ENCODE assay signal across 10 mouse cellular contexts in genomic region chr15:5106293-5106692, GRCm38 (mm10). TPM values are rescaled to one million over a fixed set of nuclear protein-coding genes. Genes with fewer than 3 reads are reported as not detected.
DNase-seq lines count a peak whose midpoint lies in the region; ATAC-seq and TF ChIP-seq lines count a peak whose summit lies in the region.
"Had no signal": no experiment of that assay in that cellular context is flagged by ENCODE, and none has a peak within 500 bp of the region (broad histone marks: within the 10 kb centered on the region; RNA-seq: fewer than 3 reads in every experiment).

No protein-coding gene starts in this region.

- no peak overlapping the region for H3ac ChIP-seq in myocyte (ENCODE audit: control insufficient read depth, insufficient read length)

- TF ChIP-seq EP300 in lung, postnatal 0 days (IDR thresholded peaks at IDR 0.05): no peak

- H3K27me3 ChIP-seq in lung, postnatal 0 days (replicated peaks; ENCODE audit: insufficient read depth, low read length): no peaks in the 10 kb centered on the region
- no peaks in the 10 kb centered on the region for H3K27me3 ChIP-seq in forebrain, embryonic 16.5 days (replicated peaks; ENCODE audit: control insufficient read depth, insufficient read depth, low read length)
- H3K27me3 ChIP-seq in myocyte (ENCODE audit: control insufficient read depth, insufficient read depth, insufficient read length): no peaks in the 10 kb centered on the region
- H3K27me3 ChIP-seq: heart, embryonic 15.5 days had no signal

- no peaks in the 10 kb centered on the region for H3K79me2 ChIP-seq in myocyte (ENCODE audit: control insufficient read depth, insufficient read depth)

- TF ChIP-seq CTCF in lung, postnatal 0 days (IDR thresholded peaks at IDR 0.05): peak; percentile 59

- 37% methylated on average over 2 of the region's 2 CpGs for WGBS in lung, postnatal 0 days
- 45% methylated on average over 2 of the region's 2 CpGs for WGBS in forebrain, embryonic 16.5 days

- DNase-seq in frontal cortex, postnatal 36 days (ENCODE audit: low spot score in 2 of 2): no peak
- peak; percentile 37 for DNase-seq in lung, postnatal 0 days (ENCODE audit: low spot score)
- no peak for DNase-seq in lung, postnatal 4 days
- DNase-seq in spleen, postnatal 14 days (ENCODE audit: low spot score in 2 of 2): no peak
- no peak for DNase-seq in cerebellum, adult 9-11 months
- DNase-seq: liver, embryonic 13.5 days had no signal

- no peak overlapping the region for H3K27ac ChIP-seq in lung, postnatal 0 days (ENCODE audit: low read length)
- no peak overlapping the region for H3K27ac ChIP-seq in forebrain, embryonic 16.5 days (ENCODE audit: low read length)
- H3K27ac ChIP-seq: heart, embryonic 15.5 days; liver, embryonic 13.5 days had no signal

- H3K9me3 ChIP-seq in lung, postnatal 0 days (ENCODE audit: low read length): no peaks in the 10 kb centered on the region
- no peaks in the 10 kb centered on the region for H3K9me3 ChIP-seq in forebrain, embryonic 16.5 days (ENCODE audit: control insufficient read depth, low read length)
- H3K9me3 ChIP-seq: heart, embryonic 15.5 days; liver, embryonic 13.5 days had no signal

- H3K36me3 ChIP-seq in lung, postnatal 0 days (ENCODE audit: insufficient read depth, low read length): no peaks in the 10 kb centered on the region
- no peaks in the 10 kb centered on the region for H3K36me3 ChIP-seq in forebrain, embryonic 16.5 days (ENCODE audit: control insufficient read depth, insufficient read depth)
- H3K36me3 ChIP-seq in myocyte (ENCODE audit: control insufficient read depth, insufficient read depth): peaks cover 6% of the 10 kb centered on the region
- H3K36me3 ChIP-seq: liver, embryonic 13.5 days had no signal

- TF ChIP-seq POLR2A in myocyte (IDR thresholded peaks at IDR 0.05; ENCODE audit: insufficient read length, low read depth): no peak

- H3K4me2 ChIP-seq in lung, postnatal 0 days (replicated peaks; ENCODE audit: low read depth, low read length): no peak overlapping the region
- no peak overlapping the region for H3K4me2 ChIP-seq in forebrain, embryonic 16.5 days (ENCODE audit: low read length)
- H3K4me2 ChIP-seq in myocyte (ENCODE audit: low read depth): peak overlapping the region; percentile 56
- H3K4me2 ChIP-seq: heart, embryonic 15.5 days; liver, embryonic 13.5 days had no signal

- H3K9ac ChIP-seq in lung, postnatal 0 days (replicated peaks; ENCODE audit: low read depth): no peak overlapping the region
- H3K9ac ChIP-seq in forebrain, embryonic 16.5 days (replicated peaks; ENCODE audit: low read depth, low read length): no peak overlapping the region
- H3K9ac ChIP-seq: heart, embryonic 15.5 days; liver, embryonic 13.5 days had no signal

- no peak overlapping the region for H3K4me3 ChIP-seq in lung, postnatal 0 days (ENCODE audit: low read depth, low read length)
- no peak overlapping the region for H3K4me3 ChIP-seq in forebrain, embryonic 16.5 days (replicated peaks; ENCODE audit: low read length)
- peak overlapping the region; percentile 29 for H3K4me3 ChIP-seq in myocyte
- H3K4me3 ChIP-seq: heart, embryonic 15.5 days; liver, embryonic 13.5 days had no signal

- ATAC-seq in frontal cortex, adult (ENCODE audit: low TSS enrichment): peak; percentile 50; the same call in 1 of the 2 replicates
- no peak for ATAC-seq in lung, postnatal 0 days
- ATAC-seq in forebrain, embryonic 16.5 days: peak; percentile 43; the same call in 1 of the 2 replicates

- no peaks in the 10 kb centered on the region for H3K4me1 ChIP-seq in lung, postnatal 0 days (ENCODE audit: insufficient read depth, low read depth, low read length)
- H3K4me1 ChIP-seq in forebrain, embryonic 16.5 days (replicated peaks; ENCODE audit: control insufficient read depth, insufficient read depth, low read length): no peaks in the 10 kb centered on the region
- H3K4me1 ChIP-seq: heart, embryonic 15.5 days had no signal

TF ChIP-seq in myocyte, 11 proteins besides CTCF, POLR2A, EP300 and RAD21:
- no peak for TF ChIP-seq POLR2AphosphoS2 (IDR thresholded peaks at IDR 0.05; ENCODE audit: insufficient read length, low read depth)
- TF ChIP-seq USF1 (IDR thresholded peaks at IDR 0.05; ENCODE audit: low read depth): no peak
- TF ChIP-seq TCF12 (IDR thresholded peaks at IDR 0.05; ENCODE audit: insufficient read depth, poor library complexity, severe bottlenecking): no peak
- no peak for TF ChIP-seq MYOG (IDR thresholded peaks at IDR 0.05; ENCODE audit: control insufficient read depth in 1 of 3, insufficient read depth in 1 of 3, insufficient read length in 2 of 3, low read depth in 2 of 3)

RNA-seq across cellular contexts. Expression of gene Card6, which starts 2.0 kb away (rescaled TPM):
- polyA plus RNA-seq in lung, postnatal 0 days (2015; fragmentation: Nextera tagmentation; extraction: Ambion mirVana): 2.1 and 2.7 TPM in 2 replicates
- polyA plus RNA-seq in forebrain, embryonic 16.5 days (2015; fragmentation: Nextera tagmentation; extraction: Ambion mirVana): 0.35 and 0.40 TPM in 2 replicates
- polyA plus RNA-seq in myocyte (2012; fragmentation: generic; extraction: Trizol): 4.2 TPM

RNA-seq across cellular contexts. Expression of gene Rpl37, which starts 10.2 kb away (rescaled TPM):
- 559 and 573 TPM in 2 replicates for polyA plus RNA-seq in lung, postnatal 0 days (2015; fragmentation: Nextera tagmentation; extraction: Ambion mirVana)
- polyA plus RNA-seq in forebrain, embryonic 16.5 days (2015; fragmentation: Nextera tagmentation; extraction: Ambion mirVana): 335 and 339 TPM in 2 replicates
- polyA plus RNA-seq in myocyte (2012; fragmentation: generic; extraction: Trizol): 3,306 TPM

RNA-seq across cellular contexts. Expression of gene Prkaa1, which starts 37.4 kb away (rescaled TPM):
- polyA plus RNA-seq in lung, postnatal 0 days (2015; fragmentation: Nextera tagmentation; extraction: Ambion mirVana): 13.3 and 14.1 TPM in 2 replicates
- 14.8 and 16.2 TPM in 2 replicates for polyA plus RNA-seq in forebrain, embryonic 16.5 days (2015; fragmentation: Nextera tagmentation; extraction: Ambion mirVana)
- 14.9 TPM for polyA plus RNA-seq in myocyte (2012; fragmentation: generic; extraction: Trizol)

RNA-seq across cellular contexts. Expression of gene C7, which starts 42.8 kb away (rescaled TPM):
- polyA plus RNA-seq in lung, postnatal 0 days (2015; fragmentation: Nextera tagmentation; extraction: Ambion mirVana): 2.3 and 4.5 TPM in 2 replicates
- 0.08 TPM in 1 of 2 replicates, not detected in the other for polyA plus RNA-seq in forebrain, embryonic 16.5 days (2015; fragmentation: Nextera tagmentation; extraction: Ambion mirVana)
- not detected for polyA plus RNA-seq in myocyte (2012; fragmentation: generic; extraction: Trizol)
- polyA plus RNA-seq: liver, embryonic 13.5 days had no signal
